Mouse (Mus musculus): ENCODE measurements around the gene Eps8l3. TPM values are rescaled to one million over a fixed set of nuclear protein-coding genes. Genes with fewer than 3 reads are reported as not detected.

Gene Eps8l3
- polyA plus RNA-seq (2015; fragmentation: Nextera tagmentation; extraction: Ambion mirVana) = 0.18 TPM in 1 of 2 replicates, not detected in the other

DNA sequence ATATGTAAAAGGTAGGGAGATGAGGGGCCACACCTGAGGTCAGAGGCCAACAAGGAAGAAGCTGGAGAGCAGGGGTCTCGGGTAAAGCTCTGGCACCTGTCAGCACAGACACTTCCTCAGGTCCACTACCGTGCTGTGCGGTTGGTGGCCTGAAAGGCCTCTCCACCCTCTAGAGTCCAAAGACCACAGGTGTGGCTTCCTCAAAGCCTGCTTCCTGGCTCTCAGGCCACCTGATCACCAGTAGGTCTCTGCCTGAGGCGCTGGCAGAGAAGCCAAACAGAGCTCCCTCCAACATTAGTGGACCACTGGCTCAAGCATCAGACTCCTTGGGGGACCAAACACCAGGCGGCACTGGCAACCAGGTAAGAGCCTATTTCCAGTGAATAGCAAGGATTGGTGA, at the start of gene Eps8l3:
TSS of gene Eps8l3 (plus strand) at position 225 of the 400 bp plus-strand sequence.

DNA sequence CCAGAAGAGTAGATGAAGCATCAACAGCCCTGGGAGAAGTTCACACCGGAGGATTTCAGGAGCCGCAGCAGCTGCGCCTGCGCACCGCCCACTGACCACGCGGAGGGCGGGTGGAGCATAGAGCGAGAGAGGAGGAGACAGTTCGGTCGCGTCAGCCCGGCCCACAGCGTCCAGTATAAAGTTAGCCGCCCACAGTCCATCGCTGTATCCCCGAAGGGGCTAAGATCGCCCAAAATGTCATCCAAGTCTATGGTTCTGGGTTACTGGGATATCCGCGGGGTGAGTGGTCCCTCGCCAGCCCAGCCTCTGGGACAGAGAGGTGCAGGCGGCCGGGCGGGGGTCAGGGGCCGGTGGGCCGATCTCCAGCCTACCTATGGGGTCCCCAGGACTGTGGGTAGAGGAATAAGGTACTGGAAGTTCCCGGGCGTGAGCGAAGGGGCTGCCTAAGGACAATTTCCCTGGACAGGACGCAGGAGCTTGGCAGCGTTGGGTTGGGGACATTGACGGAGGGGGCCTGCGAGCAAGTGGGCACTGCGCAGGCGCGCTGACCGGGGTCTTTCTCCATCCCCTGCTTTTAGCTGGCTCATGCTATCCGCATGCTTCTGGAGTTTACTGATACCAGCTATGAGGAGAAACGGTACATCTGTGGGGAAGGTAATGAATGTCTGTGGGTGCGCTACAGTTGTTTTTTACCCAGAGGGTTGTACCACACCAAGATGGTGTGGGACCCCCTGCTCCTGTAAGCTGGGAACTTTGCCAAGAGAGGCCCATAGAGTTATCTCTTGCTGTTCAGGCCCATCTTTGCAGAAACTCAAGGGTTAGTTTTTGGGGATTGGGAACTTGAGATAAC, 18.9 kb downstream of the Eps8l3 start, which contains the start of gene Gstm5:
TSS of gene Gstm5 (plus strand) at position 102 of the 850 bp plus-strand sequence.

DNA sequence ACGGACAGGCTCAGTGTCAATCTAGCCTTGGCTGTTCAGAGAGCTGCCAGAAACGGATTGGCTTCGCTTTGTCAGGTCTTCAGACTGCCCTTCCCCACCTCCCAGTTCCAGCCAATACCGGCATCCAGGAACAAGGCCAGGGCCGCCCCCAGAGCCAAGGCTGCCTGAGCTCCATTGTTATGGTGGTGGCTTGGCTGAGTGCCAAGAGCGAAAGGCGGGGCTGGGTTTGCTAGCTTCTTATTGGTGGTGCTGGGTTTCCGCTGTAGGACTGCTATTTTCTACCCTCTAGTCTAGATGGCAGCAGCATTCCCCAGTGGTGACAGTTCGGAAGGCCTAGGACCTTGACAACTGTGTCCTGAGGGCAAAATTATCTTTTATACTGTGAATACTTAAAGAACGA, 54.6 kb downstream of the Eps8l3 start, which contains the start of gene Gstm7:
TSS of gene Gstm7 (minus strand) at position 148 of the 400 bp plus-strand sequence.

Other genes starting within 250 kb of the Eps8l3 start
- not detected in 2 replicates for gene Gm10961, start 245.9 kb upstream of the Eps8l3 start, polyA plus RNA-seq (2015; fragmentation: Nextera tagmentation; extraction: Ambion mirVana)
- 11.6 and 14.1 TPM in 2 replicates for gene Strip1, start 245.5 kb upstream of the Eps8l3 start, polyA plus RNA-seq (2015; fragmentation: Nextera tagmentation; extraction: Ambion mirVana)
- 33.3 and 36.4 TPM in 2 replicates for gene Ahcyl1, start 180.7 kb upstream of the Eps8l3 start, polyA plus RNA-seq (2015; fragmentation: Nextera tagmentation; extraction: Ambion mirVana)
- 28.8 and 36.6 TPM in 2 replicates for gene Csf1, start 116.8 kb upstream of the Eps8l3 start, polyA plus RNA-seq (2015; fragmentation: Nextera tagmentation; extraction: Ambion mirVana)
- gene Gstm5, start 18.6 kb downstream of the Eps8l3 start, polyA plus RNA-seq (2015; fragmentation: Nextera tagmentation; extraction: Ambion mirVana) = 286 and 363 TPM in 2 replicates
- 1.1 and 2.0 TPM in 2 replicates for gene Gstm7, start 54.6 kb downstream of the Eps8l3 start, polyA plus RNA-seq (2015; fragmentation: Nextera tagmentation; extraction: Ambion mirVana)
- gene Gstm6, start 66.5 kb downstream of the Eps8l3 start, polyA plus RNA-seq (2015; fragmentation: Nextera tagmentation; extraction: Ambion mirVana) = 0.25 TPM in 2 replicates
- gene Gstm3, start 92.1 kb downstream of the Eps8l3 start, polyA plus RNA-seq (2015; fragmentation: Nextera tagmentation; extraction: Ambion mirVana) = not detected in 2 replicates
- gene Gstm2, start 109.2 kb downstream of the Eps8l3 start, polyA plus RNA-seq (2015; fragmentation: Nextera tagmentation; extraction: Ambion mirVana) = 18.8 and 23.1 TPM in 2 replicates
- gene Gstm1, start 140.7 kb downstream of the Eps8l3 start, polyA plus RNA-seq (2015; fragmentation: Nextera tagmentation; extraction: Ambion mirVana) = 46.6 and 66.5 TPM in 2 replicates
- 5.9 and 6.9 TPM in 2 replicates for gene Gstm4, start 167.7 kb downstream of the Eps8l3 start, polyA plus RNA-seq (2015; fragmentation: Nextera tagmentation; extraction: Ambion mirVana)
- gene Ampd2, start 209.4 kb downstream of the Eps8l3 start, polyA plus RNA-seq (2015; fragmentation: Nextera tagmentation; extraction: Ambion mirVana) = 40.6 and 41.5 TPM in 2 replicates
- gene Gnat2, start 215.6 kb downstream of the Eps8l3 start, polyA plus RNA-seq (2015; fragmentation: Nextera tagmentation; extraction: Ambion mirVana) = 3.2 and 3.3 TPM in 2 replicates

Data from spleen, postnatal 0 days (tissue).